Mouse (Mus musculus) retina, embryonic 14.5 days (tissue): ENCODE measurements around the gene Cdt1.

ENCODE experiments used
- DNase-seq: peaks from one replicate; pipeline ENCODE4 v3.0.0-alpha.2; 2015; ENCODE audit warnings: low spot score

Gene Cdt1

DNA sequence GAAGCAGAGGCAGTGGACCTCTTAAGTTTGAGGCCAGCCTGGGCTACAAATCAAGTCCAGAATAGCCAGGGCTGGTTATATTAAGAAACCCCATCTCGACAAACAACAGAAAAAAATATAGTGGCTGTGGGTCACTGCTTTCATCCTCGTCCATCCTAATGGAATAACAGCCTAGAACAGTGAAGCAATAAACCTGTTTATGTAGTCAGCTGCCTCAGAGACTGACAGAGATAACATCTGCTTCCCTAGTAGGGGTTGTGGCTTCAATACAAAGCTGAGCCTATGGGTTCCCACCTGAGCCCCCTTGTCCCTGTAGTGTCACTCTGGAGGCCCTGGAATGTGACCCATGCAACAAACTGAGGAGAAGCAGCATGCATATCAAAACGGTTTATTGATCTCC lies 6.4 kb downstream of the Cdt1 start:
- DNase-seq: no peak

DNA sequence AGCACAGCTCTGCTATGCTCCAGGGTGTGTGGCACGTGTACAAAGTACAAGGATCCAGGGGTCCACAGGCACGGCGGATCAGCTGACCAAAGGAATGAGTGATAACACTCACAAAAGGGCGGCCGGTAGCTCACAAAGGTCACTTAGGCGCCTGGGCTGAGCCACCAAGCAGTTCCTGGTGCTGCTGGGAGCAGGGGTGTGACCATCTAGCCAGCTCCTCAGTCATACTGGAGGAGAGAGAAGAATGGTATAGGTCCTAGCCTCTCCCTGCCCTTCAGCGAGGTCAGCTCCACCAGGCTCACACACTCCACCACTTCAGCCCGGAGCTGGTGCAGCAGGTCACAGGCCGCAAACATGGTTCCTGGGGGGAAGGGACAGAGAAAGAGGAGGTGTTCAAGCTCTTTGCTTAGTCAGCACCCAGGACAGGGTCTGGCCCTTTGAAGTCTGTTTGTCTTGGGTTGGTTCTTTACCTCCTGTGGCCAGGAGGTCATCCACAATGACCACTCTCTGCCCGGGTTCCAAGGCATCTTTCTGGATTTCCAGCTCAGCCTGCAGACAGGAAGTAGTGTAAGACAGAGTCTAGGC lies 6.9 kb downstream of the Cdt1 start:
- DNase-seq: no peak

DNA sequence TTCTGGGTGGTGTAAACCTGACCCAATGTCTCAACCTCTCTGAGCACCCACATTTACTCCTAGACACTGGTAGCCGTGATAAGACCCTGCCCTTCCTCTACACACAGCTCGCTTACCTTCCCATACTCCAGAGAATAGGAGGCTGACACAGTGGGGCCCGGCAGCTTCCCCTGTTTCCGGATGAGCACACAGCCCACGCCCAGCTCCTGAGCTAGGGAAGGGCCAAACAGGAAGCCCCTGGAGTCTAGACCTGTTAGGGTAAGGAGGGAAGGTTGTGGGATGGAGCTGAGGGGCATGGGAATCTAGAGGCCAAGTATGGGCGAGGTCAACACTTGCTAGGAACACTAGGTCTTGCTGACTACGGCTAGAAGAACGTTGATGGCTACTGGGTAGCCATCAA lies 7.5 kb downstream of the Cdt1 start:
- no peak for DNase-seq

DNA sequence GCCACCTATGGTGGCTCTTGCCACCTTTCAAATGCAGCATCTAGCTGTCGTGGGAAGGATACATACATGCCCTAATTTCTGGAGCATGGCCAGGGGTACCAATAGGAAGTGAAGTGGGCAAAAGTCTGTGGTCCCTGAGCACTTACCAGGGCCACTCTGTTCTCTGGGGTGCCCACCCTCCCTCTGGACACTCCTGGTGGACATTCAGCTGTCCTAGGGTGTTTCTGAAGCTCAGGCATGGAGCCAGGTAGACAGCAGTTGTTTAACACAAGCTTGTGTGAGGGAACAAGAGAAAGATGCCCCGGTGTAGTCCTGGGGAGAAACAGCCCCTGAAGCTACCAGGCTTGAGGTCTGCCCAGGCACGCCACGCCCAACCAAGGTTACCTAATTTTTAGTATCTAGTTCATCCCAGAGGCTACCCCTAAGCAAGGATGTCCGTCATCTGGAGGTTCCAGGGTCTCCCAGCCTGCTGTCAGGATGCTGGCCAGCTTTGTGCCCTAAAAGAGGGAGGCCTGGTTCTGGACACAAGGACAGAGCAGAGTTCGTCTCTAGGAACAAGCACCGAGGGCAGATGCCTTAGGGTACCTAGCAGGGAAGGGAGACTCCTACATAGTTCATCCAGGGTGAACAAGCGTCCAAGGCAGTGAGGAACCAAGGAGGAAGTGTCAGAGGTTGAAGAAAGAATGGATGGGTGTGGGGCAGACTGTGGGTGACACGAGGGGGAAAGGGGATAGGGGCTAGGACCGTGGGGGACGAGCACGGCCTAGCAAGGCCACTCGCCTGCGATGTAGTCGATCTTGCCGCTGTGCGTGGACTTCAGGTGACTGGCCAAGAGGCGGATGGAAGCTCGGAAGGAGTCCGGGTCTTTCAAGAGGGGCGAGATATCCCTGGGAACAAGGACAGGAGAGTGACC lies 8.2 kb downstream of the Cdt1 start:
- DNase-seq: no peak

DNA sequence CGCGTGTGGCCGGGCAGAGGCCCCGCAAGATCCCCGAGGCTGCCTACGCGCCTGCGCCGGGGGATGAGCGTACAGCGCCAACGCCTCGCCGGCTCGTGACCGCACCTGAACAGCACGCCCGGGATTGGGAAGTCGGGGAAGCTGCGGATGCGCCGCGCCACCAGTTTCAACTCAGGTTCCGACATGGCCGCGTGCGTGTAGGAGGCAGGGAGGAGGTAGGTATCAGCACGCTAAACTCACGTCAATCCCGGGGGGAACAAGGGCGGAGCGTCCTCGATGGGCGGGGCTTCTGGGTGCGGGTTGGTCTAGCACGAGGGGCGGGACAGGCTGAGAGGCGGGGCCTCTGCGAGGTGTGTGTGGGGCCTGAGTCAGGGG lies 8.8 kb downstream of the Cdt1 start, which contains the start of gene Aprt:
Gene Aprt, minus strand, starts transcription at position 262 of the 375 bp plus-strand sequence.
- peak; percentile 90 for DNase-seq

DNA sequence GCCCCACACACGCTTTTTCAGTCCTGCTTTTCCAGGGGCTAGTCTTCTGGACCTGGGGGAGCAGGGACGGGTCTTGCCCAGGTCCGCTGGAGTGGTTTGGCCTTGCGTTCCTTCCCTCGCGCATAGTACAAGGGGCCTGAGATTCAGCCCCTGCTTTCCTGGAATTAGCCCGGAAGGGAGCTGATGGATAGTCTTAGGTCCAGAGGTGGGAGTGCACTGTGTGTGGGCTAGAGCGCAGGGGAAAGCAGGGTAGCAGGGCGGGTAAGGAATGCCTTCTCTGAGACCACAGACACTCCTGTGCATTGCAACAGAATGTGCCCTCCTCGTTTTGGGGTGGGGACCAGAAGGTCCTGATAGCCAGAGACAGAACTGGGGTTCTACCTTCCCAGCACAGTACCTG lies 9.3 kb downstream of the Cdt1 start:
- no peak for DNase-seq

DNA sequence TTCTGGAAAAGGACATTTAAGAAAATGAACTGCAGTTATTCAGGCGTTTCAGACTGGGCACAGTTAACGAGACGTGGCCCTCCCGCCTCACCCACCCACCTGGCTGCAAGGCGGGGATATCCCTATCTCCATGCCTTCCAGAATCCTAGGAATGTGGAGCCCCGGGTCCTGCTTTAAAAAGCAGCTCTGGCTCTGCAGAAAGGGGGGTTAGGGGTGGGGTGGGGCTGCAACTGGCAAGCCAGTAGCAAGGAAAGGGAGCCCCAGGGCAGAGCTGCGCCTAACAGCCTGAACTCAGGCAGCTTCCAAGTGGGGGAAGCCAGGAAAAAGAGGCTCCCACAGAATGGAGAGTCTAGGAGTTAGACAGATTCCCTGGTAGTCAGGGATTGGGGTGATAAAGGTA lies 11.4 kb downstream of the Cdt1 start:
- no peak for DNase-seq

DNA sequence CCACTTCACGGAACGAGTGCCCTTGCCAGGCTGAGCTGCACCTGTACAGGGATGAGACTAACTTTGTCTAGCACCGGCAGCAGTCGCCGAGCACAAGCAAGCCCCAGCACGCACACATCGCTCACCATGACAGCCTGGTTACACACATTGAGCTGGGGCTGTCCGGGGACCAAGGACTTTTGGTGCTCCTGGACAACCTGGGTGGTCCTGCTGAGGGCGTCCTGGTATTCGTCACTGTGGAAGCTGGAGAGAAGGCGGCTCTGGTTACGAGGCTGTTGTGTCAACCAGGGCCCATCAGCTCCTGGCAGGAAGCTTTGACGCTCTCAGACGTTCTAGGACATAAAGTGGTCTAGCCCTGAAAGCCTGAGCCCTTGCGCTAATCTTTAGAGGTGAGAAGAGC lies 13.1 kb downstream of the Cdt1 start:
- no peak for DNase-seq

DNA sequence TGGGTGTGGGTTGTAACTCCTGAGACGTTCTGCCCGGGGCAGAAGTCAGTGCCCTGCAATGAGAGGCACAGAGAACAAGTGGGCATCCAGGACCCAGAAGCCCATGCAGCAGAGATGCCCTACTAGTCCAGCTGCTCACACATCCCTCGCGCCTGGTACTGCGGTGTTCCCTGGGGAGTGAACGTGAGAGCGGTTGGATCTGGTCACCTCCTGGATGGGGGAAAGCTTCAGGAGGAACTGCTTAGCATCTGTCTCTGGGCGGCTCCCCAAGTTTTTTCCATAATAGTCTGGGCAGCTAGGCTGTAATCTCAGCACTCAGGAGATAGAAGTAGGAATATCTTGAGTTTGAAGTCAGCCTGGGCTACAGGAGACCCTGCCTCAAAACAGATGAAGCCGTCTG lies 17.2 kb downstream of the Cdt1 start:
- DNase-seq: no peak

DNA sequence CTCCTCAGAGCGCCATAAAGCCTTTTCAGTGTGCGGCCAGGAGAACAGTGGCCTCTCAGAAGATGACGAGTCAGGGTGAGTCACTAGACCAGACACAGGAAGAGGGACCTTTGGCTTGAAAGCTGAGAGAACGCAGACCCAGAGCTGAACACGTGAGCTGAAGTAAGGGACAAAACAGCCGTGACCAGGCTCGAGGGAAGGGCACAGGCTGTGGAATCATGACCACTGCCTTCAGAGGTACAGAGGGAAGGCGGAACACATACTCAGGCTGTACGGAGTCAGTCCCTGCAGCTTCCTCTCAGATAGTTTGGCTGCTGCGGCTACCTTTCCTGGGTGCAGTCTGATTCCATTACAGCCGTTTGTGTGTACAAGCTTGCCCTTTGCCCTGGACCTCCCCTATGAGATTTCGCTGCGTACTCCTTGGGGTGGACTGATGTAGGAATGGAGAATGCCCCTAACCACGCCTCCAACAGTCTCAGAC lies 17.6 kb downstream of the Cdt1 start:
- DNase-seq: no peak

DNA sequence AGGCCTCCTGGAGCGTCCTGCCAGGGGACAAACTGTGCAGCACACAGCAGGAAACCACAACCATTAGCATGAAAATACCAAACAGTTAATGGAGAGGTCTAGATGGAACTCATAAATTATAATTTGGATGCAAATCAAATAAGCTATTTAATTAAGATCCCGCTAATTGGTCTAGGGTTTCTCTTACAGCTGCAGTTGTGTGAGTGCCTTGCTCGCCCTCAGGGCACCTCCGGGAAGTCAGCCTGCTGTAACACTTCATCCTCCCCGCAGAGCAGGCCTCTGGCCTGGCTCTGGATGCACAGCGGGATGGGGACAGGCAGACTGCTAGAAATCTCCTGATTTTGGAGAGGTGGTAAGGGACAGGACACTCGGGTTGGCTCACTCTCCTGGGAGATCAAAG lies 18.4 kb downstream of the Cdt1 start:
- no peak for DNase-seq

DNA sequence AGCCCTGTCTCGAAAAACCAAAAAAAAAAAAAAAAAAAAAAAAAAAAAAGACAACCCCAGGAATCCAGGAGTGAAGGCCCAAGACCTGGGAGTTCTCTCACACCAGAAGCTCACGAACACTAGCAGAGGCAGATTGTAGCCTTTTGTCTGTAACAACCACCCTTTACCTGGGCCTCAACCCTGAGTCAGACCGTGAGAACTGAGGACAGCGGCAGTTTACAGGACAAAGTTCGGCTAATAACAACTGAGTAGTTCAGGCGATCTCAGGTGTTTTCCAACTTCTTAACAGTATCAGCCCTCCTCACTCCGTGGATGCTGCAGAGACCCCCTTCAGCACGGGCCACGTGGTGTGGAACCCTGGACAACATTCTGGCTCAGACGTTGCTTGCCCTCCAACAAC lies 18.9 kb downstream of the Cdt1 start:
- DNase-seq: no peak

DNA sequence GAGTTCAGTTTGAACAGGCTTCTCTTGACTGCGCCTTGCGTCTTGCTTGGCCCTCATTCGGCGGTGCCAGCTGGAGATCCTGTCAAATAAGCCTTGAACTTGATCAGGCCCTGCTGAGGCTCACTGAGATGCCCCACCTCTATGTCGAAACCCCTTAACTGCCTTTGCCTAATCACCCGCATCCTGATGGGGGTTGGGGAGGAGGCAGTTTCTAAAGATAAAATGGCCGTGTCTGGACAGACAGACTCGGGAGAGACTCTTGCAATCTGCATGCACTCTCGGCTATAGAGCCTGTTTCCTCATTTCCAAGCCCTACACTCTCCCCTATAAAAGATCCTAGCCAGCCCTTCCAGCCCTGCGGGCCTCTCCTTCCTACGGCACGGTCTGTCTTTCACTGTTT lies 25.4 kb downstream of the Cdt1 start:
- DNase-seq: no peak

DNA sequence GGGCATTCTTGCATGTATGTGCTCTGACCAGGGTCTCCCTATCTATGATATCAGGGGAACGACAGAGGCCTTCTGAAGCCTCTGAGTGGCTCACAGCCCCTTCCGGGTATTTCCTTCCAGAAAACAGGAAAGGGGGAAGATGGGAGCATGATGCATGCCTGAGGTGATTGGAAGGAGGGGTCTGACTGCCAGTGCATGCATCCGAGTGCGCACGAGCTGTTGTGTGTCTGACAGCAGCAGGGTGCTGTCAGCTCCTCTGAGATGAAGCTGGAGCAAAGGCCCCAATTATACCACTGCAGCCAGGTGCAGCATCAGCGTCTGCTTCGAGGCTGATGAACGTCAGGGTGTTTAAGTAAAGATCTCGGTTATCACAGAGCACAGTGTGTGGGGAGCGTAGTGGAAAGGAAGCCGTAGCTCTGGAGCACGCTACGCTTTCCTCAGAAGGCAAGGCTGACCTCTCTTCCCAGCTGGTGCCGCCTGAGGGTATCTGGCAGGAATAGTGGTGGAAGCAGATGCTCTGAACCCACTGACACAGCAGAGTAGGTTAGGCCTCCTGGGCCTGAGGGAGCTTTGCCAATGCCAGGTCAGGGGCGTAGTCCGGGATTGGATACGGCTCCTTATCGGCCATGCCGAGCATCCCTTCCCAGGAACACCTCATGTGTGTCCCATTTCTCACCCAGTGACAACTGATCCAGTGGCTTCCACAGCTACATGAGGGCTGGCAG lies 26.1 kb downstream of the Cdt1 start:
- no peak for DNase-seq

DNA sequence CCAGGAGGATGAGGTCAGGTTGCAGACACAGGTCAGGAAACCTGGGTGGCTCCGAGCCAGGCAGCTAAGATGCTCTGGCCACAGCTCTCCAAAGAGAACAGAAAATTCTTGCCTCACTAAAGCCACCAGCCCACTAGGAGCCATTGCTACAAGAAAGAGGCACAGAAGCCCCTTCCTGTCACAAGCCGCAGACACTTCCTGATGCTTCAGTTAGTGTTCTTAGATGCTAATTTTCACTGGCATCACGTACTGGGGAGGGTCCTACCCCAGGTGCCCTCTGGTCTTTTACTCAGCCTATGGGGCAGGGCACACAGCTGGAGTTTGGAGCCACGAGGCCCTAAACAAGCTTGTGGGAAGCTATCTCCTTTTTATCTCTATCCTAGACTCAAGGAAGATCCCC lies 28.2 kb downstream of the Cdt1 start:
- DNase-seq: no peak

DNA sequence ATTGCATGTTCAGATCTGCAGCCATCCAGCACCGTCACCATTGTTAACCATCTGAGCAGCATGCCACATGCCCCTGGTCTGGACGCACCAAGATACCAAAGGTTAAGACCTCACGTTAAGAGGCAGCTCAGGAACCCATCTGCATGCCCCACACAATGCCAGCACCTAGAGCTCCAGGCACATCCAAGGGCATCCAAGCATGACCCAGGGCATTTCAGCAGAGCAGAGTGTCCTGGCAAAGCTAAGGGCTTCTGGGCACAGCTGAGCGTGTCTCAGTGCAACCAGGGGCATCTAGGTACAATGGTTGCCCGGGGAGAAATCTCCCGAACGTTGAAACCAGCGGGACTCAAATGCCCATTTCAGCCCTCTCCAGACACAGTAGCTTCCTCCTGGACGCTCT lies 32.9 kb downstream of the Cdt1 start:
- DNase-seq: no peak

DNA sequence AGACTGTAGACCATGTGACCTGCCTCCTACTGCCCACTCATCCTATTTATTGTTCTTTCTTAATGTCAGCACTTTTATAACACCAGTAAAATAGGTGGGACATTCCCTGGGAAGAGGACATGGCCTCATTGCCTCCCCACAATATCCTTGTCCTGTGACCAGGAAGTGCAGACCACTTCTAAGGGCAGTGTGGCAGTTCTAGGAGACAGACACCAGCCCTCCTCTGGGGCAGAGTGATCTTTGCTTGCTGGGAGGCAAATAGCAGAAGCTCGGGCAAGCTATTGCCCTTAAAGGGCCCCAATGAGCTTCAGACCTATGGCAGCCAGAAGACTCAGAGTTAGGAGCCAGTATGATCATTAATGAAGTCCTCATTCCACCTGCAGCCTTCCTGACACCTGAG lies 36.8 kb downstream of the Cdt1 start:
- no peak for DNase-seq

DNA sequence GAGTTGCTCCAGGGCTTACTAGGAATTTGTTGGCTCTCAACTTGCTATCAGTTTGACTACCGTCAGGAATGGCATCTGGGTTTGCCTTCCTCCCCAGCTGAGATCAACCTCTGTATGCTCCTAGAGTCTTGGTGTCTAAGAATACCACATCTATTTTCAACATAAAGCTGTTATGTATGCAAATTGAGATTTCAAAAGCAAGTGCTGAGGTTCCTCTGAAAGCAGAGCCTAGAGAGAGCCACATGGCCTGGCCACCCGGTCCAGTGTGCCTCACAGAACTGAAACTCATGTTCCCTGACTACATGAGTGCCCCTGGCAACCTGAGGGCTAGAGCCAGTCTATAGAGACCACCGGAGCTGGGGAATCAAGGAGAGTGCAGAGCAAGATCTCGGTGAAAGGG lies 37.6 kb downstream of the Cdt1 start:
- DNase-seq: no peak

DNA sequence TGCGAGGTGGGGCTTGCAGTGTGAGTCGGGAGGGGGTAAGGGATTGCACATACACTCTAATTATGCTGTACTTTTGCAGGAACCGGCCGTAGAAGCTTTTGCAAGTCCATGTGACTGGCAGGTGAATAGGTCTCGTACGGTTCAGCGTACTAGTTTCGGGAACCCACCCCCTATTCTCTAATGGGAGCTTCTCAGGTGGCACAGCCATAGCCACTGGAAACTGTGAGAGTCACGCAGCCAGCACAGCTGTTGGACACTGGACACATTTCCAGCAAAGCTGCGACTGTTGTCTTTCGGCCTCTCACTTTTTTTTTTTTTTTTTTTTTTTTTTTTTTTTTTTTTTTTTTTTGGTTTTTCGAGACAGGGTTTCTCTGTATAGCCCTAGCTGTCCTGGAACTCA lies 39.0 kb downstream of the Cdt1 start:
- no peak for DNase-seq

DNA sequence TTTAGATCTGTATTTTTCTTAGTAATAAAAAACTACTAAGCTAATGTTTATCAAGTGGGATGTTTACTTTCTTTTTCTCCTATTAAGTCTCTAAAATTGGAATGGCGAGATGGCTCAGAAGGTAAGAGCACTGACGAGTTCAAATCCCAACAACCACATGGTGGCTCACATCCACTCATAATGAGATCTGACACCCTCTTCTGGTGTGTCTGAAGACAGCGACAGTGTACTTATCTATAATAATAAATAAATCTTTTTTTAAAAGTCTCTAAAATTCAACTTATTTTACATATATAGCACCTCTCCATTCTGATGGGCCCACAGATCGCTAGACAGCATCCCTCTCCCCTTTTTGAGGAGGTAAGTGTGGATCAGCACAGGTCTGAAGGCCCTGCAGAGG lies 42.4 kb downstream of the Cdt1 start:
- DNase-seq: no peak

DNA sequence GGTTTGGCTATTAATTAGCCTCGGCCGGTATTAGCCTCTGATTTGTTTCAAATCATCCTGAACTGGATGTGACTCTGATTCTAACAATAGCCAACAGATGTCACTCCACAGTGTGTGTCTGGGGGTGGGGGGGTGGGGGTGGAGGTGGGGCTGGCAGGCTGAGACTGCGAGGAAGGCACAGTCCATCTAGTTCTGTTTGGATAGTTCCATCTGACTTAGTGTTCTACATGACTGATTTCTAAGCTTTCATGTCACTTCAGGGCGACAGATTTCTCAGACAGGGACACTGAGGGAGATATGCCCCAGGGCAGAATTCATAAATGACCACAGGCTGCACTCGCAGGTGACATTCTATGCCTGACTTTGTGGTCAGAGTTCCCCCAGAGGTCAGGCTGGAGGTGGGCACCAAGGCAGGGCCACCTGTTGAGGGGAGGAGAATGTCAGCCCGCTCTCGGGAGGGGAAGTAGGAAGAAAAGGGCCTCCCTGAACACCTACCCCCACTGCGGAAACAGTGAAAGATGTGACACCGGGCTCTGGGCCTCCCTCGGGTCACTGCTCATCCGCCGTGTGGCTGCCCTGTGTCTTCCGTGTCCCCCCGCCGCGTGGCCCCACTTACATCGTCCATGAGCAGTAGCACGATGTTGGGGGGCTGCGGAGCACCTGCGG lies 42.9 kb downstream of the Cdt1 start:
- no peak for DNase-seq
